Mouse (Mus musculus) lung, postnatal 0 days (tissue): ENCODE measurements around the gene Scarf2. TPM values are rescaled to one million over a fixed set of nuclear protein-coding genes. Genes with fewer than 3 reads are reported as not detected.
A peak's percentile ranks its signal among the peaks of the same experiment; 100 is the strongest.

Source experiments
- ATAC-seq: fragments of 200-750 bp; cut with Nextera tagmentation; 2 replicates; pipeline ENCODE4 v1.8.0; 2017; ENCODE audit warnings: moderate library complexity
- DNase-seq: peaks from one replicate; pipeline ENCODE4 v3.0.0-alpha.2; 2016; ENCODE audit warnings: low spot score
- H3K27ac ChIP-seq: fragments of 300-500 bp; sonication (generic); 2 replicates; pipeline ENCODE4 v1.5.1; 2014; ENCODE audit warnings: antibody characterized with exemption, mild to moderate bottlenecking, low read length, mixed read lengths
- H3K27me3 ChIP-seq: fragments of 300-500 bp; sonication (generic); replicated peaks from 2 replicates; pipeline ENCODE4 v1.6.1; 2014; ENCODE audit warnings: low read length, mixed read lengths; ENCODE audit not compliant: insufficient read depth
- H3K36me3 ChIP-seq: fragments of 300-500 bp; sonication (generic); 2 replicates; pipeline ENCODE4 v1.6.1; 2014; ENCODE audit warnings: low read length, mixed read lengths; ENCODE audit not compliant: insufficient read depth
- H3K4me1 ChIP-seq: fragments of 300-500 bp; sonication (generic); 2 replicates; pipeline ENCODE4 v1.6.1; 2014; ENCODE audit warnings: antibody characterized with exemption, low read depth, low read length, mixed read lengths; ENCODE audit not compliant: insufficient read depth
- H3K4me2 ChIP-seq: fragments of 300-500 bp; sonication (generic); replicated peaks from 2 replicates; pipeline ENCODE4 v1.6.1; 2014; ENCODE audit warnings: low read depth, mild to moderate bottlenecking, low read length, moderate library complexity, mixed read lengths
- H3K4me3 ChIP-seq: fragments of 300-500 bp; sonication (generic); 2 replicates; pipeline ENCODE4 v1.5.1; 2014; ENCODE audit warnings: low read depth, low read length
- H3K9ac ChIP-seq: fragments of 300-500 bp; sonication (generic); replicated peaks from 2 replicates; pipeline ENCODE4 v1.6.1; 2014; ENCODE audit warnings: low read depth, mild to moderate bottlenecking
- H3K9me3 ChIP-seq: fragments of 300-500 bp; sonication (generic); 2 replicates; pipeline ENCODE4 v1.6.1; 2016; ENCODE audit warnings: low read length, mixed read lengths
- CTCF ChIP-seq: IDR thresholded peaks from 2 replicates; pipeline ENCODE4 v1.5.1; 2016; ENCODE audit warnings: antibody characterized with exemption, mild to moderate bottlenecking
- EP300 ChIP-seq: IDR thresholded peaks from 2 replicates; pipeline ENCODE4 v1.6.1; 2016; ENCODE audit warnings: antibody characterized with exemption, mild to moderate bottlenecking, control low read depth
- WGBS: fragments of 180-500 bp; shearing (Covaris S2); extraction: QIAGEN DNeasy Blood & Tissue Kit; methylation state at CpG from one replicate; pipeline ENCODE4 v1.1.7; 2014; 5-methylcytosine and 5-hydroxymethylcytosine counted together
- polyA plus RNA-seq: library from polyadenylated mRNA; unstranded; fragments of >200 nt; fragmentation: Nextera tagmentation; extraction: Ambion mirVana; gene quantifications from 2 replicates; pipeline ENCODE4 v1.2.1, GENCODE M21; 2015

Gene Scarf2
- polyA plus RNA-seq, 1 experiment from 2014 or later, result 18.5 TPM

DNA sequence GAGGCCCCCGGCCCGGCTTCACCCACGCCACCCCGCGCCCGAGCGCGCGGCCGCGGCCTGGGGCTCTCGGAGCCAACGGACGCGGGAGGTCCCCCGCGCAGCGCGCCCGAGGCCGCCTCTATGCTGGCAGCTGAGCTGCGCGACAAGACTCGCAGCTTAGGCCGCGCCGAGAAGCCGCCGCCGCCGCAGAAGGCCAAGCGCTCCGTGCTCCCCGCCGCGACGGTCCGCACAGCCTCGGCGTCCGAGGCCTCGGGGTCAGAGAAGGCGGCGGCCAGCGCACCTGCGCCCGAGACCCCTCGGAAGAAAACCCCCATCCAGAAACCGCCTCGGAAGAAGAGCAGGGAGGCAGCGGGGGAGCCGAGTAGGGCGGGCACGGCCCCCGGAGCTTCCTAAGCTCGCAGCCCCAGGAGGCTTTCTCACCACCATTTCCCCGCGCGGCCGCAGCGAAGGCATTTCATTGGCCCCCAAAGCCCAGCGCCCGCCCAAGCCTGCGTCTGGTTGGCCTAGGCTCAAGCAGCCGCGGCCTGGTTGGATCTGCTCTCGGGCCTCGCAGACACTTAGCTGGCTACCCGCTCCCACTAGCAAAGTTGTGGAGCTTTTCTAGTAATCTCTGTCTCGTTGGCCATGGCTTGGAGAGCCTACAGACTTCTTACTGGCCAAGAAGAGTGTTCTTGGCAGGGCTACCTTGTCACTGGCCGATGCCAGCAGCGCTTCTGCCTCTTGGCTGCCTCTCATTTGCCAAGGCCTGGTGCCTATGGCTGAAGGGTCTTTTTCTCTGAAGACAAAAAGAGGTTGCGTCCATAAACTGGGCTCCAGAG is 10.3 kb downstream of the Scarf2 start:
- ATAC-seq (peak; percentile 77), DNase-seq (peak; percentile 84)
- Histone ChIP-seq H3K27me3 (peaks cover 25% of the 10 kb centered on the region; the same call in 1 of the 2 replicates), H3K9ac (0 out of 2 replicates have a peak overlapping the region, but pooled peaks have one; percentile 19), H3K9me3 (no peaks in the 10 kb centered on the region), H3K4me3 (peak overlapping the region; percentile 33), H3K4me2 (peak overlapping the region; percentile 76), H3K36me3 (no peaks in the 10 kb centered on the region), H3K27ac (no peak overlapping the region), H3K4me1 (peaks cover 32% of the 10 kb centered on the region)
- 10% methylated on average over 32 of the region's 73 CpGs for WGBS
- TF ChIP-seq EP300, result no peak
- TF ChIP-seq CTCF, result no peak

DNA sequence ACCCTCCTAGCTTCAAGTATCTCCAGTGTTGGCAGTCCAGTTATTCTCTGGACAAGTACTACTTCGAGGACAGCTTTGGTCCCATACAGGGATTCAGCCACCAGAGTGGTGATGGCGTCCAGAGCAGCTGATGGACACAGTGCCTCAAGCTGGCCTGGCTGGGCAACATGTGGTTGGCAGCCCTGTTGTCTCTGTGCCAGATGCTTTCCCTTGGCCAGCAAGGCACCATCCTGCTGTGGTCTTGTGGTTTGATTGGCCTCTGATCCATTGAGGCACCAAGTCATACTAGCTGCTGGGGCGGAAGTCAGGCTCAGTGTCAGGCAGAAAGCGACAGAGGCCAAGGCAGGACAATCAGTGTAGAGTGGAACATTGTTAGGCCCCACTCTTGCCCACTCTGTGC is 12.0 kb downstream of the Scarf2 start:
- H3K4me1 ChIP-seq, result peaks cover 24% of the 10 kb centered on the region
- H3K9ac ChIP-seq, result no peak overlapping the region
- ATAC-seq (no peak), DNase-seq (no peak)
- H3K4me2 ChIP-seq, result no peak overlapping the region
- no peaks in the 10 kb centered on the region for H3K9me3 ChIP-seq
- H3K4me3 ChIP-seq, result no peak overlapping the region
- H3K27ac ChIP-seq, result no peak overlapping the region
- no peak for TF ChIP-seq EP300
- no peak for TF ChIP-seq CTCF
- peaks cover 13% of the 10 kb centered on the region; the same call in 1 of the 2 replicates for H3K27me3 ChIP-seq
- no peaks in the 10 kb centered on the region for H3K36me3 ChIP-seq
- 71% methylated on average over 4 of the region's 4 CpGs for WGBS

DNA sequence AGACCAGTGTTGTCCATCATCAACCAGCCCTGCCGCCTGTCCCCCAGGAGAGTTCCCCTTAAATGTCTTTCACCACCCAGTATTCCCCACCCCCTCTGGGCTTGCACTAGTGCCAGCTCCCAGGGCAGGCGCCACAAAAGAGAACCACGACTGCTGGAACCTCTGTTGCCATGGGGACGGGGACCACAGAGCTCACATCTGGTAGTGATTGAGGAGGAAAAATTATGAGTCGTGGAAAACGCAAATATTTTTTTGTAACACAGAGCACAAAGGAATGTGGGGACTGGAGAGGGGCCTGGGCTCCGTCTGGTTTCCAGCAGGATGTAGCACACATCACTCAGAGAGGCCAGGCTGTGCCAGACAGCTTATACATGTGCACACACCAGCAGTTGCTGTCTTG is 12.6 kb downstream of the Scarf2 start:
- no peak overlapping the region for H3K9ac ChIP-seq
- no peak overlapping the region for H3K4me3 ChIP-seq
- DNase-seq (peak; percentile 72), ATAC-seq (peak; percentile 44)
- H3K27ac ChIP-seq, result no peak overlapping the region
- no peak for TF ChIP-seq EP300
- TF ChIP-seq CTCF, result no peak
- peaks cover 10% of the 10 kb centered on the region; the same call in 1 of the 2 replicates for H3K27me3 ChIP-seq
- WGBS, result 16% methylated on average over 7 of the region's 7 CpGs
- H3K4me1 ChIP-seq, result peaks cover 18% of the 10 kb centered on the region
- no peaks in the 10 kb centered on the region for H3K9me3 ChIP-seq
- no peaks in the 10 kb centered on the region for H3K36me3 ChIP-seq
- no peak overlapping the region for H3K4me2 ChIP-seq

DNA sequence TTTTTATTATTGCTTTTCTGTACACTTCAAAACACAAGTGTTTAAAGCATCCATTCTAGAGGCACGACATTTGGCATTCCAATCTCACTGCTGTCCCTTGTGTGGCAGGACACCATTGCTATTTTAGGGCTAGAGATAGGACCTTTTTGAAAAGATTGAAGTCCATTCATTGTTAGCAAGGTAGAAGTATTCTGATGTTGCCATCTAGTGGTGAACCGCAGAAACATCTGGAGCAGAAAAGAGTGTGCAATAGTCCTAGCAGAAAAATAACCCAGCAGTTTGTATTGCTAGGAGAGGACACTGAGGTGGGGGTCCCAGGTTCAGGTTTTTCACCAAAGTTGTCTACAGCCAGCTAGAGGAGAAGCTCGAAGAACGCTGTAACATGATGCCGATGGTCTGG is 15.0 kb downstream of the Scarf2 start:
- H3K9me3 ChIP-seq, result no peaks in the 10 kb centered on the region
- no peak for ATAC-seq
- DNase-seq, result peak; percentile 81
- peaks cover 12% of the 10 kb centered on the region for H3K4me1 ChIP-seq
- H3K9ac ChIP-seq, result no peak overlapping the region
- no peak overlapping the region for H3K4me3 ChIP-seq
- peak; percentile 89 for TF ChIP-seq CTCF
- no peak for TF ChIP-seq EP300
- H3K36me3 ChIP-seq, result no peaks in the 10 kb centered on the region
- WGBS, result 5% methylated on average over 5 of the region's 5 CpGs
- H3K27me3 ChIP-seq, result peaks cover 3% of the 10 kb centered on the region; the same call in 1 of the 2 replicates
- H3K27ac ChIP-seq, result no peak overlapping the region
- H3K4me2 ChIP-seq, result no peak overlapping the region

DNA sequence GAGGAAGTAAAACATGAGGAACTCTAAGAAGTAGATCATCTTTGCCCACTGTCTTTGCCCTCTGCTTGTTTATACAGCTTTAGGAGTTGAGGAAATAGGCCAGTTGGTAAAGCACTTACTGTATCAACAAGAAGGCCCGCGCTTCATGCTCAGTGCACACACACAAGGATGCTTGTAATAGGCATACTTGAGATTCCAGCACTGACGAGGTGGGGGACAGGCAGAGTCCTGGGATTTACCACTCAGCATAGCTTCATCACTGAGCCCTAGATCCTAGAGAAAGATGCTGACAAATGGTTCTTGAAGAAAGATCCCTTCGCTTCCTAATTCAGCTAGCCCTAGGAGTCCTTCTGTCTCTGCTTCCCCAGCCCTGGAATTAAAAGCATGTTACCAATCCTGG is 16.1 kb downstream of the Scarf2 start:
- ATAC-seq (no peak), DNase-seq (no peak)
- no peak overlapping the region for H3K4me3 ChIP-seq
- no peaks in the 10 kb centered on the region for H3K36me3 ChIP-seq
- H3K9me3 ChIP-seq, result no peaks in the 10 kb centered on the region
- TF ChIP-seq CTCF, result no peak
- no peak for TF ChIP-seq EP300
- H3K4me1 ChIP-seq, result peaks cover 4% of the 10 kb centered on the region; the same call in 1 of the 2 replicates
- no peak overlapping the region for H3K9ac ChIP-seq
- H3K27me3 ChIP-seq, result 0 out of 2 replicates have a peak, but pooled peaks cover 3% of the 10 kb centered on the region
- no peak overlapping the region for H3K27ac ChIP-seq
- WGBS, result 36% methylated on average over 4 of the region's 4 CpGs
- no peak overlapping the region for H3K4me2 ChIP-seq

DNA sequence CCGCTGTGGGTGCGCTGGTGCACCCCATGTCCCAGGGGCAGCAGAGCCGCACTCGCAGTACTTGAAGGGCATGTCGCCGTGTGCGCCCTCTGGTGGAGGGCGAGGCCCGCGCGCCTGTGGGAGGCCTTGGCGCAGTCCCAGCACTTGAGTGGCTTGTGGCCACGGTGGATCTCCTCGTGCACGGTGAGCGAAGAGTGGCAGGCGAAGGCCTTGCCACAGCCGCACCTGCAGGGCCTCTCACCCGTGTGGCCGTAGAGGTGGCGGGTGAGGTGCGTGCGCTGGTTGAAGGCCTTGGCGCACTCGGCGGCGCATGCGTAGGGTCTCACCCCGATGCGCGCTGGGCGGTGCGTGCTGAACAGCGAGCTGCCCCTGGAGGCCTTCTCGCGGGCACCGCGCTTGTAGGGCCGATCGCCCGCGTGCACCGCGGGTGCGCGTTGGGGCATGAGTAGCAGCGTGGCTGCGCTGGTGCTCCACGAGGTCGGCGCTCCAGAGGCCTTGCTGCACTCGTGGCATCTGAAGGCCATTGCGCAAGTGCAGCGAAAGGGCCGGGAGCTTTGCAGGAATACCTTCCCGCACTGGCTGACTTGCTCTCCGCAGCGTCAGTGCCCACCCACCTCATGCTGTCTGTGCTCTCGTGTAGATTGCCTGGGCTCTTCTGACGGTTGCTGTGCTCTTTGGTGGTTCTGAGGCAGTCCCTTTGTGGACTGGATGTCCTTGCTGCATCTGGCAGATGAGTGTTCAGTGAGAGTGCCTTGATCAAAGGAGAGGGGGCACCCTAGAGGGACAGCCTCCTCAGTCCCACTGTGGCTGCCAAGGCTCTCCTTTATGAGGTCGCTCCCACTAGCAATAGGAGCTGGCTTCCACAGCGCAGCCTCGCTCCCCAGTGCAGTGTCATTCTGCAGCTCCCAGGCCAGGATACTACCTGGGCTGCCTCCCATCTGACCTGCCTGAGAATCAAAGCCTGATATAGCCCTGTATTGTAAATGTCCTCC is 18.6 kb downstream of the Scarf2 start:
- peak overlapping the region; percentile 35 for H3K4me3 ChIP-seq
- no peaks in the 10 kb centered on the region for H3K36me3 ChIP-seq
- peak; percentile 78 for ATAC-seq
- H3K27ac ChIP-seq, result no peak overlapping the region
- H3K27me3 ChIP-seq, result 0 out of 2 replicates have a peak, but pooled peaks cover 3% of the 10 kb centered on the region
- TF ChIP-seq EP300, result no peak
- peak; percentile 97 for TF ChIP-seq CTCF
- H3K4me2 ChIP-seq, result peak overlapping the region; percentile 74
- H3K9ac ChIP-seq, result no peak overlapping the region
- peaks cover 4% of the 10 kb centered on the region; the same call in 1 of the 2 replicates for H3K4me1 ChIP-seq
- 4% methylated on average over 55 of the region's 63 CpGs for WGBS
- no peaks in the 10 kb centered on the region for H3K9me3 ChIP-seq
- peak; percentile 82 for DNase-seq
